Mouse (Mus musculus) midbrain, embryonic 16.5 days (tissue): Measurements from ENCODE around the gene Hoxc5. TPM values are rescaled to one million over a fixed set of nuclear protein-coding genes. Genes with fewer than 3 reads are reported as not detected.

Experiments
- ATAC-seq: fragments of 200-750 bp; cut with Nextera tagmentation; 2 replicates; pipeline ENCODE4 v1.8.0; 2017; ENCODE audit warnings: moderate TSS enrichment
- H3K27ac ChIP-seq: fragments of 300-500 bp; sonication (generic); 2 replicates; pipeline ENCODE4 v1.5.1; 2014; ENCODE audit warnings: mild to moderate bottlenecking, low read length, mixed read lengths
- H3K27me3 ChIP-seq: fragments of 300-500 bp; sonication (generic); 2 replicates; pipeline ENCODE4 v1.6.1; 2014; ENCODE audit warnings: low read depth, low read length, mixed read lengths; ENCODE audit not compliant: control insufficient read depth, insufficient read depth
- H3K36me3 ChIP-seq: fragments of 300-500 bp; sonication (generic); 2 replicates; pipeline ENCODE4 v1.6.1; 2014; ENCODE audit warnings: mild to moderate bottlenecking, low read length, moderate library complexity, mixed read lengths; ENCODE audit not compliant: control insufficient read depth, insufficient read depth
- H3K4me1 ChIP-seq: fragments of 300-500 bp; sonication (generic); 2 replicates; pipeline ENCODE4 v1.6.1; 2014; ENCODE audit warnings: mild to moderate bottlenecking, low read length, mixed read lengths; ENCODE audit not compliant: control insufficient read depth, insufficient read depth
- H3K4me2 ChIP-seq: fragments of 300-500 bp; sonication (generic); 2 replicates; pipeline ENCODE4 v1.6.1; 2014; ENCODE audit warnings: mild to moderate bottlenecking, low read length, mixed read lengths
- H3K4me3 ChIP-seq: fragments of 300-500 bp; sonication (generic); 2 replicates; pipeline ENCODE4 v1.5.1; 2014; ENCODE audit warnings: low read depth, mild to moderate bottlenecking, low read length, moderate library complexity, mixed read lengths
- H3K9ac ChIP-seq: fragments of 300-500 bp; sonication (generic); 2 replicates; pipeline ENCODE4 v1.6.1; 2014; ENCODE audit warnings: low read depth, low read length, mixed read lengths
- H3K9me3 ChIP-seq: fragments of 300-500 bp; sonication (generic); replicated peaks from 2 replicates; pipeline ENCODE4 v1.6.1; 2014; ENCODE audit warnings: mild to moderate bottlenecking, low read length, mixed read lengths; ENCODE audit not compliant: control insufficient read depth, poor library complexity, severe bottlenecking
- WGBS: fragments of 180-500 bp; shearing (Covaris S2); extraction: QIAGEN DNeasy Blood & Tissue Kit; methylation state at CpG from one replicate; pipeline ENCODE4 v1.1.7; 2014; 5-methylcytosine and 5-hydroxymethylcytosine counted together
- polyA plus RNA-seq: library from polyadenylated mRNA; unstranded; fragments of >200 nt; fragmentation: Nextera tagmentation; extraction: Ambion mirVana; gene quantifications from 2 replicates; pipeline ENCODE4 v1.2.1, GENCODE M21; 2015

Gene Hoxc5
- polyA plus RNA-seq, 1 experiment from 2014 or later: not detected

GRCm38 (mm10) chr15:102955833-102956640, 11.2 kb upstream of the Hoxc5 start:
- Histone ChIP-seq H3K4me2 (no peak overlapping the region), H3K27ac (no peak overlapping the region), H3K36me3 (no peaks in the 10 kb centered on the region), H3K9ac (no peak overlapping the region), H3K4me1 (no peaks in the 10 kb centered on the region), H3K9me3 (no peaks in the 10 kb centered on the region), H3K27me3 (peaks cover 90% of the 10 kb centered on the region), H3K4me3 (no peak overlapping the region)
- under 1% methylated on average over 36 of the region's 40 CpGs for WGBS
- no peak for ATAC-seq

GRCm38 (mm10) chr15:102956906-102957305, 10.3 kb upstream of the Hoxc5 start:
- H3K9me3 ChIP-seq: no peaks in the 10 kb centered on the region

GRCm38 (mm10) chr15:102959663-102960191, 7.5 kb upstream of the Hoxc5 start:
- H3K27me3 ChIP-seq: peaks cover 86% of the 10 kb centered on the region
- no peak overlapping the region for H3K4me3 ChIP-seq
- H3K4me2 ChIP-seq: no peak overlapping the region
- H3K9ac ChIP-seq: no peak overlapping the region
- no peaks in the 10 kb centered on the region for H3K9me3 ChIP-seq
- no peaks in the 10 kb centered on the region for H3K4me1 ChIP-seq
- no peaks in the 10 kb centered on the region for H3K36me3 ChIP-seq
- 1% methylated on average over 13 of the region's 13 CpGs for WGBS
- ATAC-seq: no peak
- H3K27ac ChIP-seq: no peak overlapping the region

More at GRCm38 (mm10) chr15:102956906-102957305, 10.3 kb upstream of the Hoxc5 start:
- H3K4me2 ChIP-seq: no peak overlapping the region
- under 1% methylated on average over 12 of the region's 12 CpGs for WGBS
- no peak for ATAC-seq
- H3K9ac ChIP-seq: no peak overlapping the region
- H3K4me3 ChIP-seq: no peak overlapping the region
- H3K36me3 ChIP-seq: no peaks in the 10 kb centered on the region
- H3K27me3 ChIP-seq: peaks cover 89% of the 10 kb centered on the region
- no peaks in the 10 kb centered on the region for H3K4me1 ChIP-seq
- H3K27ac ChIP-seq: no peak overlapping the region

GRCm38 (mm10) chr15:102961728-102962127, 5.5 kb upstream of the Hoxc5 start:
- H3K27me3 ChIP-seq: peaks cover 88% of the 10 kb centered on the region
- no peak overlapping the region for H3K4me2 ChIP-seq
- no peak overlapping the region for H3K27ac ChIP-seq
- no peaks in the 10 kb centered on the region for H3K9me3 ChIP-seq
- H3K4me3 ChIP-seq: no peak overlapping the region
- H3K36me3 ChIP-seq: no peaks in the 10 kb centered on the region
- peaks cover 2% of the 10 kb centered on the region; the same call in 1 of the 2 replicates for H3K4me1 ChIP-seq
- no peak overlapping the region for H3K9ac ChIP-seq
- 6% methylated on average over 6 of the region's 6 CpGs for WGBS
- ATAC-seq: no peak

- H3K4me3 ChIP-seq: no peak overlapping the region
- H3K9me3 ChIP-seq: no peaks in the 10 kb centered on the region
- no peak overlapping the region for H3K9ac ChIP-seq
- peaks cover 3% of the 10 kb centered on the region; the same call in 1 of the 2 replicates for H3K4me1 ChIP-seq
- 2% methylated on average over 13 of the region's 13 CpGs for WGBS
- no peaks in the 10 kb centered on the region for H3K36me3 ChIP-seq
- H3K4me2 ChIP-seq: no peak overlapping the region
- ATAC-seq: no peak
- no peak overlapping the region for H3K27ac ChIP-seq
- peaks cover 88% of the 10 kb centered on the region for H3K27me3 ChIP-seq
These were observed 4.8 kb upstream of the Hoxc5 start for GRCm38 (mm10) chr15:102962492-102962891.

- 1% methylated on average over 8 of the region's 8 CpGs for WGBS
- H3K9ac ChIP-seq: no peak overlapping the region
- H3K27ac ChIP-seq: no peak overlapping the region
- peaks cover 3% of the 10 kb centered on the region; the same call in 1 of the 2 replicates for H3K4me1 ChIP-seq
- peaks cover 87% of the 10 kb centered on the region for H3K27me3 ChIP-seq
- H3K9me3 ChIP-seq: no peaks in the 10 kb centered on the region
- no peak for ATAC-seq
- H3K36me3 ChIP-seq: no peaks in the 10 kb centered on the region
- no peak overlapping the region for H3K4me2 ChIP-seq
- no peak overlapping the region for H3K4me3 ChIP-seq
These were observed 4.0 kb upstream of the Hoxc5 start for GRCm38 (mm10) chr15:102963259-102963658.

- no peak for ATAC-seq
- no peak overlapping the region for H3K4me3 ChIP-seq
- no peak overlapping the region for H3K9ac ChIP-seq
These were observed 3.3 kb upstream of the Hoxc5 start for GRCm38 (mm10) chr15:102963671-102964640.

GRCm38 (mm10) chr15:102965003-102965891, 2.0 kb upstream of the Hoxc5 start:
- Histone ChIP-seq H3K9me3 (no peaks in the 10 kb centered on the region), H3K4me2 (no peak overlapping the region), H3K27ac (no peak overlapping the region), H3K27me3 (peaks cover 90% of the 10 kb centered on the region), H3K4me3 (no peak overlapping the region), H3K4me1 (peaks cover 3% of the 10 kb centered on the region; the same call in 1 of the 2 replicates), H3K9ac (no peak overlapping the region), H3K36me3 (no peaks in the 10 kb centered on the region)
- no peak for ATAC-seq
- WGBS: 3% methylated on average over 26 of the region's 26 CpGs

More at GRCm38 (mm10) chr15:102963671-102964640, 3.3 kb upstream of the Hoxc5 start:
- Histone ChIP-seq H3K9me3 (no peaks in the 10 kb centered on the region), H3K4me1 (peaks cover 3% of the 10 kb centered on the region; the same call in 1 of the 2 replicates), H3K27ac (no peak overlapping the region), H3K4me2 (no peak overlapping the region), H3K36me3 (no peaks in the 10 kb centered on the region), H3K27me3 (peaks cover 87% of the 10 kb centered on the region)
- 2% methylated on average over 28 of the region's 28 CpGs for WGBS
